Mouse (Mus musculus) layer of hippocampus, postnatal 36 days (tissue): ENCODE data around the gene Rab14. TPM values are rescaled to one million over a fixed set of nuclear protein-coding genes. Genes with fewer than 3 reads are reported as not detected.

Source experiments
- DNase-seq, 2 experiments: peaks; one replicate each; pipeline ENCODE4 v3.0.0; 2022
- total RNA-seq, 2 experiments: library from RNA; stranded (reverse); gene quantifications; 2 replicates each; pipeline ENCODE4 v1.2.3; 2021

Gene Rab14
- total RNA-seq, 2 experiments from 2014 or later, result 234 to 236 TPM

DNA sequence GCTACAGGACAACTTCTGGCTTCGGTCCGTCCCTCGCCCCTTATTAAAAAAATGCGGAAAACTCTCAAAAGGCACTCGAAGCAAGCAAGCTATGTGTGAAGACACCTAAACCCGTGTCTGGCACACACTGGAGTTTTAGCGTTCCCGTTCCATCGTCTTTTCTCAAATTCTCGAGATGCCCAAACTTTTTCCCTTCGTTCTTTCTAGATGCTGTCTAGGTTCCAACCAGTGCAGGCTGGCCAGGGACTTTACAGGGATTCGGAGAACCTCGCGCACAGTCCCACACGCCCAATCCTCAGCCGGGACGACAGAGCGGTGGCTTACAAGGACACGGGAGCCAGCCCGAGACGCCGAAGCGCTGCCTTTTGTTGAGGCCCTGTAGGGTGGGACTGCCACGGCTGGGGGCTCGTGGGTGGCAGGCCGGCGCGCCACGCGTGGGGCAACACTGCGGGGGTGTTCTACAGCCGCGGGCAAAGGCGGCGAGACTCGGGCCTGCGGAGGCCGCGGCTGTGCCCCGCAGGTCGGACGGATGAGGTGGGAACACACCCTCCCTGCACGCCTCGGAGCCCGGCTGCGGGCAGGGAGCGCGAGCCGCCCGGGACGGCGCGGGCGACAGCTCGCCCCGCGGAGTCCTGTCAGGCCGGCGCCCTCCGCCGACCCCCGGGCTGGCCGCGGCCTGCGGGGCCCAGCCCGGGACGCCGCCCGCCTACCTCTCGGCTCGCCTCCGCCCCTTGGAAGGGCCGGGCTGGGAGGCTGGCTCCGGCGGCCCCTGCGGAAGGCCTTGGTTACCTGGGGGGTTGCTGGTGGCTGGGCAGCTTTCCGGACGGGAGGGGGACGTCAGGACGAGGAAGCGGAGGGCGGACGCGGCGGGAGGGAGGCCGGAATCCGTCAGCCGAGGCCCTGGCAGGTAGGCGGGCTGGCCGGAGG is 686 bp downstream of the Rab14 start:
- peak; percentile 43 to 50 for DNase-seq

GRCm38 (mm10) chr2:35199541-35199940 is 1.4 kb downstream of the Rab14 start:
- DNase-seq, result no peak

DNA sequence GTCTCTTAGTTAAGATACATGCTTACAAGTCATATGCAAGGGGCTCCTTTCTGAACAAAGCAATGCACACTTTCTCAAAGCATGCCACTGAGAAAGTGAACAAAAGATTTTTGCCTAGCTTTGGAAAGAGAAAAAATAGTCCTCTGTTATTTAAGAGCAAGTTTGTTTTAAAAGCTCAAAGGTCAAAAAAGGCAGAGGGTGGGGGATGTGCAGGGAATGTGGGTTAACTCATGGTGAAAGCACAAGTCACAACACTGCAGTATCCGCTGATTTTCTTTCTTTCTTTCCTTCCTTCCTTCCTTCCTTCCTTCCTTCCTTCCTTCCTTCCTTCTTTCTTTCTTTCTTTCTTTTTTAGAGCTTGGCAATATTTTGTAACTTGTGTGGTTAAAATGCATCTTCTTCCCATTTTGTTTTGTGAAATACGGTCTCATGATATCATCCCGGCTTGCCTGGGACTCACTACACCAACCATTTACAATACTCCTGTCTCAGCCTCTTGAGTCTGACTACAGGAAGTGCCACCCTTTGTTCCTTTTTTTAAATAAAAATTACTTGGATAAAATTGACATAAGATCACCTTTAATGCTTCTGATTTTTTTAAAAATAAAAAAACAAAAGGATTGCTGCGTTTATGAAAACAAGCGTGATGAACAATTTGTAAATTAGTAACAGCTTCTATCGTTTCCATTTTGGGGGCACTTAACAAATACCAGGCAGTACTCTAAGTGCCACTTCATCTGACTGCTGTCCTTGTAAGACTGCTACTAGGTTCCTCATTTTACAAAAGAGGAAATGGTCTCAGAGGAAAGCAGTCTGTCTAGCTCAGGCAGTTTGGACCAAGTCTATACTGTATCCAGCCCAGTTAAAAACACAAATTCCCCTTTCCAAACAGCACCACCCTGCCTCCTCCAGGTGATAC is 5.0 kb downstream of the Rab14 start:
- DNase-seq, result no peak

- DNase-seq, result no peak
Measured at GRCm38 (mm10) chr2:35193976-35194375, 6.9 kb downstream of the Rab14 start.

DNA sequence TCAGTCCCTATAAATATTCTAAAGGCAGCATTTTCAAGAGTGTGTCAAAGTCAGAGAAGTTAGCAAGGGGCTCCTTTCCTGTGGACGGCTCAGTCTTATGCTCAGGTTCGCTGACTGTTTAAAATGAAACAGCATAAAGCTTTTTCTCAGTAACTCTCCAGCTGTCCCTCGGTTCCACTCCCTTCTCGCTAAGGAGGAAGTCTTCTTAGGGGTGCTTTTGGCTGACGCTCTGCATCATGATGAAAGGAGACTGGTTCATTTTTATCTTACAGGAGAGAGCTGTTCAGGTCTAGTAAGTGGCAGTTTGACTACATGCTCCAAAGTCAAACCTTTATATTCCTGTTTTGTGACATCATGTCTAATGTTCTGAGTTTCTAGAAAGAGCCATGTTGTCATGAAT is 12.0 kb downstream of the Rab14 start:
- no peak for DNase-seq

DNA sequence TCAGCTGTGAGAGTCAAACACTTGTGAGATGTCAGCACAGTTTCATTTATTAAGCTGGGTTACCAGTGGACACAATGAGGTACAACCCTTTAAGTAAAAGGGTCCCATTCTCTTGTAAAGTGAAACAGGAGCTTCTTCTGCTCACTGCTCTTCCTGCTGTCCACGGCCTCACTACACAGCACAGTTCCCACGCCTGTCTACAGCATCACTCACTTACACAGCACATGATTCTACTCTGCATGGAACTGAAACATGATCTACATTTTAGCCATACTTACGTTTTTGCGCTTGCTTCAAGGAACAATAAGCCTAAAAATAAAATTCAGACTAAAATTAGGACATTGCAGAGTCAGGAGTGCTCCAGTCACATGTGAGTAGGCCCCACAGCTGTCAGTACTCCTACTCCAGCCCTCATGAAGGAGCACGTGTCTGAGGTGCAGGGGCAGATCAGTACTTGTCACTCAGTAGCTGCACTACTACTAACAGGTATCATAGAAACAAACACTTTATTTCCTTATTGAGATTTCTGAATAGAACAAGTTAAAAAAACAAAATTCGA is 17.7 kb downstream of the Rab14 start:
- peak in 1 of 2 experiments; percentile 21 for DNase-seq

DNA sequence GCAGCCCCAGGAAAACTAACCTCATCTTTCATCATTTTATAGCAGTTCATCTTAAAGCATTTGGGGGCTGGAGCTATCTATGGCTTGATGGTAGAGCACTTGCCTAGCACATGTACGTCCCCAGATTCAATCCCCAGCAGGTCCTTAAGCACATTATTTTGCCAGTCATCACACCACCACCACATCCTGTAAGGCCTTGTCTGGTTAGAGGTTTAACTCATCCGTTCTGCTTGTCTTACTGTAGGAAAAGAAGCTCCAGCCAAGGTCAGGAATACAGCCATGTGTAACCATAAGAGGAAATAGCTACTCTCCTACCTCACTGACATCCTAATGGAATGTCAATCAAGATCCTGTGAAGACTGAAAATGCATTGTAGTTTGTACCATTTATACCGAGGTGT is 22.8 kb downstream of the Rab14 start:
- no peak for DNase-seq

DNA sequence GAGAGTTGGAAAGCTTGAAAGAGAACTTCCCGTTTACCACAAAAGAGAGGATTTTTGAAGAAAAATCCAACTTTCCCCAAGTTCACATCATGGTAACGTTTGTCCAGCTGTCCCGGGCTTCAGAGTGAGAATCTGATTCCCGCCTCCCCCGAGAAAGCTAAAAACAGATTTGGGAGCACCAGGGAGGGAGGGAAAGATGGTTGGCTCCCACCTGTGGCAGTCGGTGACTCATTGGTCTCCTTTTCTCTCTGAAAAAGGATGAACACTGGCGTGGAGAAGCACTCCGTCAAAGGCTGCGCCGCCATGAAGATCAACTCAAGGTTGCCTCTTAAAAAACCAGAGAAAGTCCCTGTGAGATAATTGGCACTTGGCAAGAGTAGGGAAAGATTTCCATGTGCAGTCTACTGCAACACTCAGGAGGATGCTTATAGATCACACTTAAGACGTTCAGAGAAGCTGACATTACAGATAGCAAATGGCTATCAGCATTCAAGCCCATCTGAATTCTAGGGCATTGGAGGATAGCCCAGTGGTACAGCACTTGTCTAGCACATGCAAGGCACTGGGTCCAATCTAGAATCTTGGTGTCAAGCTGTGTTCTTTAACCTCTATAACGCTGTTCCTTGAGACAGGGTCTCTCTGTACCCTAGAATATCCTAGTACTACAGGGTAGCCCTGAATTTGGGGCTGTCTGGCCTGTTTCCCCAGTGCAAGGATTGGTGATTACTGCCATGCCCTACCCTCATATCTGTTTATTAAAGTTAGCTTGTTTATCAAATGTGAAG is 25.4 kb downstream of the Rab14 start:
- DNase-seq, result no peak

DNA sequence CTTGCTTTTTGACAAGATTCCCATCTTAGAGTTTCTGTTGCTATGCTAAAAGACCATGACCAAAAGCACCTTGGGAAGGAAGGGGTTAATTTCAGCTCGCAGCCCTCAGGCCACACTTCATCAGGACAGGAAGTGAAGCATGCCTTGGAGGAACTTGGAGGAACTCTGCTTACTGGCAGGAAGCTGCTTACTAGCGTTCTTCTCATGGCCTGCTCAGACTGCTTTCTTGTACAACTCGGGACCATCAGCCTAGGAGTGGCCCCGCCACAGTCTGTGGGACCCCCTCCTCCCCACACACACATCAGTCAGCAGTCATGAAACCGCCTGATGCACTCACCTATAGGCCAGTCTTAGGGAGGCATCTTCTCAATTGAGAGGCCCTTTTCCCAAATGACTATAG is 26.8 kb downstream of the Rab14 start:
- DNase-seq, result no peak

GRCm38 (mm10) chr2:35173666-35174065 is 27.3 kb downstream of the Rab14 start:
- DNase-seq, result no peak

DNA sequence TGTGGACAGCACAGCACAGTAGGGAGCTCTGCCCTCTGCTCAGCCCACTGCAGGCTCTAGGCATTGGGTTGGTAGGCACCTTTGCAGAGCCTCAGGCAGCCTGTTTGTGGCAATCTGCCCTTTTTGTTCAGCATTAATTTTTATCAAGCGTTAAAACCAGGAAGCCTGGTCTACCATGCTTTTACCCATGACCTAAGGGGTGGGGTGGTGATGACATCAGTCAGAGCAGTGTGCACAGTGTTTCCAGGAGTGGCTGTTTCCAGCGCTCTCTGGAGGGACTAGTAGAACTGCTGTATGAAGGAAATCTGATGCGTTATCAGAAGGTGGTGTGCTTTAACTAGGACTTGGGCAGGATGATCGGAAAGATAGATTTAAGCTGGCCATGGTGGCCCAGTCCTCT is 28.7 kb downstream of the Rab14 start:
- no peak for DNase-seq

- DNase-seq, result no peak
Measured at GRCm38 (mm10) chr2:35171341-35171861, 29.5 kb downstream of the Rab14 start.

- DNase-seq, result no peak
Measured at GRCm38 (mm10) chr2:35169452-35169851, 31.5 kb downstream of the Rab14 start.

DNA sequence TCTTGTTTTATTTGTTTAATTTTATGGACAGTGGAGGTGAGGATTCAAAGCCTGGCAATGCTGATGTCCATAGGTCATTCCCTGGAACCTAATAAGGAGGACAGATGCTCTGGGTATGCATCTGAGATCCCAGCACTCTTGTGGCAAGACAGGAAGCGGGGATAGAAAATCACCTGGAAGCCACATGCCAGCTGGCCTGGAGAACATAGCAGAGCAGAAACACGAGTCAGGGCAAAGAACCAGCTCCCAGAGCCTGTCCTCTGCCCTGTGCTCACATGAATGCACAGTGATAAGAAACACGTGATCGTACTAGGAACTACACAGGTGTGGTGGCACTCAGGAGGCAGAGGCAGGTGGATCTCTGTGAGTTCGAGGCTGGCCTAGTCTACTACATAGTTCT is 34.1 kb downstream of the Rab14 start:
- DNase-seq, result no peak

GRCm38 (mm10) chr2:35165416-35165815 is 35.5 kb downstream of the Rab14 start:
- no peak for DNase-seq

- DNase-seq, result no peak
Measured at GRCm38 (mm10) chr2:35163396-35163795, 37.5 kb downstream of the Rab14 start.

DNA sequence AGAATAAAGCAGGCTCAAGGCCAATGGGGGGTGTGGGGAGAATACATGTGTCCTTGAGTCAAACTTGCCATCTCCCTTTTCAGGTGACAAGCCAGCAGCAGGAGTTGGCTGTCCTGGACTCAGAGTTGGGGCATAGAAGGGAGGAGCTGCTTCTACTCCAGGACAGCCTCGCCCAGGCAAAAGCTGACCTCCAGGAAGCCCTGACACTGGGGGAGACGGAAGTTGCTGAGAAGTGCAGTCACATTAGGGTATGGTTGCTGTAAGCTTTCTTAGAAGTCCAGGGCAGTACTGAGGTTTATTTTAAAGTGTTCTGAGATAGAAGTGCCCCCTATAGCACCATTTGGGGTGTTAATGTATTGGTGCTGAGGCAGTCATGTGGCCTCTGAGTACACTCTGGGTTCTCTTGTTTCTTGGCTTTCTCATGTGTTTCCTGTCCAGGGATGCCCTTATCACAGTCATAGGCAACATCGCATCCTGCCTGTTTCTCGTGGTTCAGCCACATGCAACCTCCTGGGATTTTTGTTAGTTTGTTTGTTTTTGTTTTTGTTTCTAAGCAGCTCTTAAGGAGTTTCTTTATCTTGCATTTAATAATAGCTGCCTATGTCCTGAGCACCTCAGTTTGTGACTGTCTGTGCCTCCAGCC is 39.0 kb downstream of the Rab14 start:
- DNase-seq, result no peak

DNA sequence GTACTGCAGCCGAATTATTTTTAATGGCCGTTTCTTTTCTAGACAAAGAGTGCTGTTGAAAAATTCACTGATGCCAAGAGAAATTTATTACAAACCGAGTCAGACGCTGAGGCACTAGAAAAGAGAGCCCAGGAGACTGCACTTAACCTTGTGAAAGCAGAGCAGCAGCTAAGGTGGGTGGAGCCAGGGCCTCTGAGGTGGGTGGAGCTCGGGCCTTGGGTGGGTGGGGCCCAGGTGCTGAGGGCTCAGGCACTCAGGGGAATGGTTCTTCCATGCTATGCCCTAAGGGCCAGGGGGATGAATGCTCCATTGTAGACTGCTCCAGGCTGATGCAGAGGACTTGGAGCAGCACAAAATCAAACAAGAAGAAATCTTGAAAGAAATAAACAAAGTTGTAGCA is 40.7 kb downstream of the Rab14 start:
- DNase-seq, result no peak

DNA sequence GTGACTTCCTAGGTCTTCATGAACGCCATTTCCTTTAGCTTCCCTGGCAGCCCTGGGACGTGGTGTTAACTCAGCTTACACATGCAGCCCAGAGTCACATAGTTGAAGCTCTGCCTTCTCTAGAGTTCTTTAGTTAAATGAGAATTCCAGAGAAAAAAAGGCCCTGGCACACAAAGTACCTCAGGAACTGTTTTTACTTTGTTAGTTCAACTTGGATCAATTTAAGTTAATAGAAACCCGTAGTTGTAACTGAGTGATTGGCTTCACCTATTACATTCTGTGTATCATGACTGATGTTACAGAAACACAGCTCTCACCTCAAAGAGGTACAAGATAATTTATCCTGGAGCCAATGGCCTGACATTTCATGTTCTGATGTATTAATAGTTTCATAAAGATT is 42.6 kb downstream of the Rab14 start:
- DNase-seq, result no peak

DNA sequence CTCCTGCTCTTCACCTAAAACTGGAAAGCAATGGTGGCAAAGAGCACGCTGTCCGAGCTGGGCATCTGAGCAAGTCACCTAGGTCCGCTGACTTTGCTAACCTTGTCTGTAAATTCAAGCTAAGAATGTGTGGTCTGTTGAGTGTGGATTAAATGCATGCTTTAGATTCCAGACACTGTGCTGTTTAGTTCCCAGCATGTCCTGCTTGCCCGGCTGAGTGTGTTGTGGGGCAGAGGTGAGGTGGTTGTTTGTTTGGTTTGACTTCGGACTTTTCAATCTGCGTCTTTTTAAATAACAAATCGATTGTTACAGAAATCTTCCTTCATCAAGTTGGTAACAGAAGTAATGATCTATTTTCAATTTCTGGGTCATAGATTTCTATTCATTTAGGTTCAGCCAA is 43.1 kb downstream of the Rab14 start:
- no peak for DNase-seq

DNA sequence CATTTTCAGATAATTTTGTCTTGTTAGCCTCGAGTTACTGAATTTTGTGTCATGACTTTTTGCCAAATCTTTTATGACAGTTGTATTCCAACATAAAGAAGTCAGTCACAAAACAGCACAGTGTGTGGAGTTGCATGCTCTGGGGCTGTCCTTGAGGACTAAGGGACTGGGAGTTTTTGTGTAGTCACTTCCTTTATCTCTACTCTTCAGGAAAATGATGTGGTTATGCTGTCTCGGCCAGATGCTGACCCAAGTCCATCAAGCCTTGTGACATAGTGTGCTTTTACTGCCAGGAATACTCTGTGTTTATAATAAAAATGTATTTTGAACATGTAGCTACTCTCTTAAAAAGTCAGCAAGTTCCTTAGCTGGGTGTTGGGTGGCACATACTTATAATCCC is 43.9 kb downstream of the Rab14 start:
- no peak for DNase-seq
